Comparison of ENCODE assay signal across 41 mouse cellular contexts in genomic region chr6:41754626-41755025, GRCm38 (mm10). TPM values are rescaled to one million over a fixed set of nuclear protein-coding genes. Genes with fewer than 3 reads are reported as not detected.
"Had no signal": no experiment of that assay in that cellular context is flagged by ENCODE, and none has a peak within 500 bp of the region (broad histone marks: within the 10 kb centered on the region; RNA-seq: fewer than 3 reads in every experiment).

No protein-coding gene starts in this region.

- H3K9me3 ChIP-seq: heart, embryonic 13.5 days; heart, embryonic 15.5 days; hindbrain, embryonic 13.5 days; hindbrain, embryonic 15.5 days; kidney, embryonic 15.5 days; limb, embryonic 13.5 days; limb, embryonic 15.5 days; liver, embryonic 12.5 days had no signal

- H3K4me2 ChIP-seq: heart, embryonic 11.5 days; heart, embryonic 13.5 days; heart, embryonic 15.5 days; hindbrain, embryonic 13.5 days; hindbrain, embryonic 15.5 days; kidney, embryonic 15.5 days; limb, embryonic 13.5 days; limb, embryonic 15.5 days; liver, embryonic 12.5 days had no signal

- H3K27ac ChIP-seq: heart, adult 2 months; heart, embryonic 13.5 days; heart, embryonic 15.5 days; hindbrain, embryonic 13.5 days; hindbrain, embryonic 15.5 days; hindbrain, postnatal 0 days; kidney, embryonic 15.5 days; kidney, postnatal 0 days; limb, embryonic 13.5 days; limb, embryonic 15.5 days; liver, embryonic 12.5 days had no signal

- ATAC-seq: hindbrain, postnatal 0 days; intestine, embryonic 16.5 days; liver, embryonic 12.5 days had no signal

- H3K27me3 ChIP-seq: heart, embryonic 13.5 days; heart, embryonic 15.5 days; hindbrain, embryonic 13.5 days; hindbrain, embryonic 15.5 days; kidney, embryonic 15.5 days; limb, embryonic 13.5 days; limb, embryonic 15.5 days; liver, embryonic 12.5 days had no signal

- H3K4me3 ChIP-seq: heart, adult 2 months; heart, embryonic 13.5 days; heart, embryonic 15.5 days; hindbrain, embryonic 13.5 days; hindbrain, embryonic 15.5 days; kidney, embryonic 15.5 days; limb, embryonic 13.5 days; limb, embryonic 15.5 days; liver, embryonic 12.5 days had no signal

- H3K9ac ChIP-seq: heart, embryonic 13.5 days; heart, embryonic 15.5 days; hindbrain, embryonic 13.5 days; hindbrain, embryonic 15.5 days; kidney, embryonic 15.5 days; limb, embryonic 13.5 days; limb, embryonic 15.5 days; liver, embryonic 12.5 days had no signal

- DNase-seq: gastrocnemius, postnatal 14 days; gastrocnemius, postnatal 36 days; heart, adult 11 months; heart, adult 2 months; heart, postnatal 14 days; heart, postnatal 36 days; kidney, adult 11 months; kidney, adult 2 months; kidney, adult 9 months; kidney, postnatal 14 days; kidney, postnatal 36 days; layer of hippocampus, adult 9-11 months; layer of hippocampus, postnatal 36 days; left cerebral cortex, postnatal 4 days had no signal

- H3K4me1 ChIP-seq: heart, embryonic 13.5 days; heart, embryonic 15.5 days; hindbrain, embryonic 13.5 days; hindbrain, embryonic 15.5 days; kidney, embryonic 15.5 days; limb, embryonic 13.5 days; limb, embryonic 15.5 days had no signal

- H3K36me3 ChIP-seq: heart, embryonic 13.5 days; heart, embryonic 15.5 days; hindbrain, embryonic 13.5 days; hindbrain, embryonic 15.5 days; kidney, embryonic 15.5 days; limb, embryonic 13.5 days; limb, embryonic 15.5 days; liver, embryonic 12.5 days had no signal

RNA-seq across cellular contexts. Expression of gene Olfr459, which starts 20.4 kb away (rescaled TPM):
- total RNA-seq: gastrocnemius, adult 18-20 months; gastrocnemius, adult 8-10 months; gastrocnemius, postnatal 14 days; gastrocnemius, postnatal 36 days; heart, adult 2 months; heart, postnatal 14 days; heart, postnatal 36 days; hematopoietic stem cell, adult 5-6 weeks; hindbrain, postnatal 0 days; layer of hippocampus, adult 18-20 months; layer of hippocampus, adult 8-10 months; layer of hippocampus, postnatal 14 days; layer of hippocampus, postnatal 36 days; left cerebral cortex, adult 18-20 months; left cerebral cortex, postnatal 10 days; left cerebral cortex, postnatal 25 days; left cerebral cortex, postnatal 4 days; liver, adult 2 months had no signal
- polyA plus RNA-seq: frontal cortex, adult 2 months; heart, adult 2 months; heart, embryonic 11.5 days; heart, embryonic 13.5 days; heart, embryonic 15.5 days; heart, postnatal 0 days; hindbrain, embryonic 11.5 days; hindbrain, embryonic 13.5 days; hindbrain, embryonic 15.5 days; hindbrain, postnatal 0 days; intestine, embryonic 16.5 days; kidney, adult 2 months; kidney, embryonic 15.5 days; kidney, postnatal 0 days; large intestine, adult 2 months; limb, embryonic 11.5 days; limb, embryonic 13.5 days; limb, embryonic 15.5 days; liver, adult 2 months; liver, embryonic 12.5 days had no signal

RNA-seq across cellular contexts. Expression of gene Kel, which starts 50.5 kb away (rescaled TPM):
- total RNA-seq: gastrocnemius, adult 18-20 months; gastrocnemius, adult 8-10 months; gastrocnemius, postnatal 14 days; gastrocnemius, postnatal 36 days; hindbrain, postnatal 0 days; layer of hippocampus, adult 18-20 months; layer of hippocampus, adult 8-10 months; layer of hippocampus, postnatal 14 days; layer of hippocampus, postnatal 36 days; left cerebral cortex, adult 18-20 months; left cerebral cortex, postnatal 10 days; left cerebral cortex, postnatal 25 days; left cerebral cortex, postnatal 4 days; liver, adult 2 months had no signal
- polyA plus RNA-seq: large intestine, adult 2 months; liver, adult 2 months had no signal
